Mouse (Mus musculus): ENCODE data around the gene Ace3. TPM values are rescaled to one million over a fixed set of nuclear protein-coding genes. Genes with fewer than 3 reads are reported as not detected.

Gene Ace3
- not detected in 2 replicates for polyA plus RNA-seq (2012; rRNA removed; ENCODE audit: low replicate concordance)

DNA sequence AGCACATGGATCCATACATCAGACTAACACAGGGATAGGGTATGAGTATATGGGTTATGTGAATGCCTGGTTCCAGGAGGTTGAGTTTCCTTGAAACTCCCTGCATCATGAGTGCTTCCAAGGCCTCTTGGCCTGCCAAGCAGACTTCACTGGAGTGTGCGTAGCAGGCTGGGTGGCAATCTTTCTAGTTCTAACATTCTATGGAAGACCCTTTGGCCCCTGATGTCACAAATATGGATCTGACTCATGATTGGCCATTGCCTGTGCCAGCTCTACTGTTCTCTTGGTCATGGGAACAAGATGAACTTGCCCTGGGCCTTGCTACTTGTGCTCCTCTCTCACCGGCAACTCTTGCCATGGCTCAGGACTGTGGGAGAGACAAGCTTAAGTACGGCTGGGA lies at the start of gene Ace3:
TSS of gene Ace3 (plus strand) at position 301 of the 400 bp plus-strand sequence.

GRCm38 (mm10) chr11:105952911-105953386 lies 41.5 kb upstream of the Ace3 start, which contains the start of gene Cyb561:
TSS of gene Cyb561 (minus strand) at chr11:105953336.

DNA sequence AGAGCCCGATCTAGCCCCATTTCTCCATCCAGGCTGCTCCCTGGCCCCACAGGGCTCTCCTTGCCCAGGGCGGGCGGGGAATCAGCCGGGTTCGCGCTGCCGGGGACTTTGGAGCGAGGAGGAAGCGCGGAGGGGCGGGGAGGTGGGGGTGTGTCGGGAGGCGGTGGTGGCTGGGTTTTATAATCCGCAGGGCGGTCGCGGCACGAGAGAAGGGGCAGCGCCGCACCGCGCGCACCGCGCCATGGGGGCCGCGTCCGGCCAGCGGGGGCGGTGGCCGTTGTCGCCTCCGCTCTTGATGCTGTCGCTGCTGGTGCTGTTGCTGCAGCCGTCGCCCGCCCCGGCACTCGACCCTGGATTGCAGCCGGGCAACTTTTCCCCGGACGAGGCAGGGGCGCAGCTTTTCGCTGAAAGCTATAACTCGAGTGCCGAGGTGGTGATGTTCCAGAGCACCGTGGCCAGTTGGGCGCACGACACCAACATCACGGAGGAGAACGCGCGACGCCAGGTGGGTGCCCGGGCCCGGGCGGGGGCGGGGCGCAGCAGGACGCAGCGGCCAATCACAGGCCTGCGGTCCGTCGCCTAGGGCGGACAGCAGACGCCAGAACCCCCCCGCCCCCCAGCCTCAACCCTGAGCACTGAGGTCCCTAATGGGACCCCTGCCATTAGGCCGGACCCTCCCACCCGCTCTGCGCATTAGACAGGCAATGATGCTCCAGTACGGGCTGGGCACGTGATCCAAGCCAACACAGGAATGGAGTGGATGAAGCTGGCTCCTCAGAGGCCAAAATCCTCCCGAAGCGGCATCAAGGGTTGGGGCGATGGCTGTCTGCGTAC lies 26.5 kb upstream of the Ace3 start, which contains the start of gene Ace:
TSS of gene Ace (plus strand) at position 205 of the 834 bp plus-strand sequence.

GRCm38 (mm10) chr11:106007821-106008220 lies 13.3 kb downstream of the Ace3 start, which contains the start of gene Kcnh6:
TSS of gene Kcnh6 (plus strand) at chr11:106008124.

GRCm38 (mm10) chr11:106036548-106037417 lies 42.3 kb downstream of the Ace3 start, which contains the start of gene Dcaf7:
TSS of gene Dcaf7 (plus strand) at chr11:106036872.

Other genes starting within 250 kb of the Ace3 start
- gene Cyb561, start 41.3 kb upstream of the Ace3 start, polyA plus RNA-seq (2012; rRNA removed; ENCODE audit: low replicate concordance): 37.2 and 62.5 TPM in 2 replicates
- 154 and 931 TPM in 2 replicates for gene Ace, start 26.7 kb upstream of the Ace3 start, polyA plus RNA-seq (2012; rRNA removed; ENCODE audit: low replicate concordance)
- 1.1 and 2.2 TPM in 2 replicates for gene Kcnh6, start 13.4 kb downstream of the Ace3 start, polyA plus RNA-seq (2012; rRNA removed; ENCODE audit: low replicate concordance)
- 34.0 and 47.0 TPM in 2 replicates for gene Dcaf7, start 42.2 kb downstream of the Ace3 start, polyA plus RNA-seq (2012; rRNA removed; ENCODE audit: low replicate concordance)
- 11.2 and 12.8 TPM in 2 replicates for gene Taco1, start 71.4 kb downstream of the Ace3 start, polyA plus RNA-seq (2012; rRNA removed; ENCODE audit: low replicate concordance)
- gene Map3k3, start 89.9 kb downstream of the Ace3 start, polyA plus RNA-seq (2012; rRNA removed; ENCODE audit: low replicate concordance): 7.4 and 7.6 TPM in 2 replicates
- gene Gm10840, start 166.2 kb downstream of the Ace3 start, polyA plus RNA-seq (2012; rRNA removed; ENCODE audit: low replicate concordance): not detected in 2 replicates
- gene Limd2, start 166.2 kb downstream of the Ace3 start, polyA plus RNA-seq (2012; rRNA removed; ENCODE audit: low replicate concordance): 16.2 and 20.3 TPM in 2 replicates
- gene Strada, start 207.5 kb downstream of the Ace3 start, polyA plus RNA-seq (2012; rRNA removed; ENCODE audit: low replicate concordance): 5.2 and 7.4 TPM in 2 replicates
- 2.6 and 3.5 TPM in 2 replicates for gene Ccdc47, start 221.7 kb downstream of the Ace3 start, polyA plus RNA-seq (2012; rRNA removed; ENCODE audit: low replicate concordance)
- gene Ddx42, start 222.3 kb downstream of the Ace3 start, polyA plus RNA-seq (2012; rRNA removed; ENCODE audit: low replicate concordance): 2.5 and 3.0 TPM in 2 replicates

Data from duodenum, adult 2 months (tissue).